Mouse (Mus musculus) megakaryocyte, embryonic 14.5 days (primary cell): ENCODE results near the gene Ube2o.

Source experiments
- FLI1 ChIP-seq: IDR thresholded peaks from 2 replicates; pipeline ENCODE4 v1.6.1; 2012; ENCODE audit warnings: low read length, inconsistent platforms, mixed read lengths
- GATA1 ChIP-seq: IDR thresholded peaks from 3 replicates; pipeline ENCODE4 v1.6.1; 2012; ENCODE audit warnings: mixed read lengths, low read length, inconsistent platforms, borderline replicate concordance

DNA sequence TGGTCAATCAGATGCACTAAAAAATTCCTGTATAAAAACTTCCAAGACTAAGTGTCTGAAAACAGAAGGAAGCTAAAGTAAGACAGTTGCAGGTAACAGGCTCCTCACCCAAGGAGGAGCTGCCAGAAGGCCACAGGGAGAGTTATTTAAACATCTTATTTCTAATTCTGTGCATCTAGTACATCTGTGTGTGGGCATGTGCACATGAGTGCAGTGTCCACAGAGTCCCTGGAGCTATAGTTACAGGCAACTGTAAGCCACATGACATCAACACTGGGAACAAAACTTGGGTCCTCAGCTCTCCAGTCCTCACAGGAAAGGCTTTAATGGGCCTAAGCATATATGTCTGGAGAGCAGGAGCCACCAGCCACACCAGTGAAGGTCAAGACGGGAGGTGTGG is 29.1 kb downstream of the Ube2o start:
- TF ChIP-seq GATA1 (no peak), FLI1 (no peak)
